Mouse (Mus musculus): Measurements from ENCODE around the gene Cox8b.
A peak's percentile ranks its signal among the peaks of the same experiment; 100 is the strongest.

DNA sequence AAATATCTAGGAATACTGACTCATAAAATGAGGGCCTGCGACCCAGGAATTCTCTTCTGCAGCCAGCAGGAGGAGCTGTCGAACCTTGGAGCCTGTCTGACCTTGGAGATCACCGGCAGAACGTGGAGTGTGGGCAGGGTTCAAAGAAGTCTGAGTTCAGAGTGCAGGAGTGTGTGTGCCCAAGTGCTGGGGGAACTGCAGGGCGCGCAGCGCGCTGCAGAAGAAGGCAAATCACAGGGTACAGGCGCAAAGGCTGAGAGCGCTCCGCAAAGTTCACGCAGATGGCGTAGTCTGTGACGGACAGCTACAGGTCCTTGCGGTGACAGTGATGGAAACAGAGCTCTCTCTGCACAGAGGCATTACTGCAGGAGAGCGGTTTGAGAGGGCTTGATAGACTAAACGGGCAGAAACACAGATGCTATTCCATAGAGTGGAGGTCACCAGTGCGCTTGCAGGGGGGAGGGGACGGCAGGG, 8.4 kb upstream of the Cox8b start:
- TF ChIP-seq POLR2A (IDR thresholded peaks at IDR 0.05; ENCODE audit: low read depth, low read length): no peak
- TF ChIP-seq CTCF (IDR thresholded peaks at IDR 0.05; ENCODE audit: extremely low read depth, insufficient read depth, insufficient read length, insufficient replicate concordance): peak; percentile 80; the same call in 1 of the 2 replicates

Data from spleen, adult 2 months (tissue).